Mouse (Mus musculus) neutrophil, adult 59 days (primary cell): ENCODE measurements around the gene Eid2. TPM values are rescaled to one million over a fixed set of nuclear protein-coding genes. Genes with fewer than 3 reads are reported as not detected.

ENCODE experiments used
- total RNA-seq, 2 experiments: library from RNA; stranded (reverse); gene quantifications; 1 replicate in 1 of 2; 2 replicates in 1 of 2; pipeline ENCODE4 v1.2.4; 2023

The Eid2 gene
- 1 to 10 TPM; 1.4 to 1.8 TPM for total RNA-seq

GRCm38 (mm10) chr7:28267129-28268041 lies at the start of gene Eid2:
TSS of gene Eid2 (plus strand) at chr7:28267881.

GRCm38 (mm10) chr7:28277615-28278278 lies 10.1 kb downstream of the Eid2 start, which contains the start of gene Eid2b:
TSS of gene Eid2b (plus strand) at chr7:28277739.

GRCm38 (mm10) chr7:28290638-28291590 lies 23.2 kb downstream of the Eid2 start, which contains the start of gene Selenov:
TSS of gene Selenov (minus strand) at chr7:28291186.

GRCm38 (mm10) chr7:28301616-28302433 lies 34.1 kb downstream of the Eid2 start, which contains the start of gene Dll3:
TSS of gene Dll3 (minus strand) at chr7:28302238.

GRCm38 (mm10) chr7:28311926-28312543 lies 44.4 kb downstream of the Eid2 start, which contains the start of gene Timm50:
TSS of gene Timm50 (minus strand) at chr7:28312072.

Other genes with a start within 250 kb of the Eid2 start
- gene Psmc4, start 217.8 kb upstream of the Eid2 start, total RNA-seq, result 10 to 100 TPM; 64.9 to 84.1 TPM
- gene Fcgbp, start 196.6 kb upstream of the Eid2 start, total RNA-seq, result not detected
- gene 9530053A07Rik, start 138.4 kb upstream of the Eid2 start, total RNA-seq, result not detected
- gene Fbl, start 98.2 kb upstream of the Eid2 start, total RNA-seq, result 10 to 100 TPM; 62.5 to 81.4 TPM
- 10 to 100 TPM; 13.9 to 15.7 TPM for gene Dyrk1b, start 88.4 kb upstream of the Eid2 start, total RNA-seq
- gene Eid2b, start 9.9 kb downstream of the Eid2 start, total RNA-seq, result 1 to 10 TPM; 4.3 to 5.0 TPM
- not detected for gene Selenov, start 23.3 kb downstream of the Eid2 start, total RNA-seq
- not detected for gene Dll3, start 34.4 kb downstream of the Eid2 start, total RNA-seq
- gene Timm50, start 44.2 kb downstream of the Eid2 start, total RNA-seq, result 10 to 100 TPM; 27.4 to 29.6 TPM
- gene Supt5, start 70.9 kb downstream of the Eid2 start, total RNA-seq, result 10 to 100 TPM; 70.9 to 78.0 TPM
- 1,000 to 10,000 TPM; 1,016 to 1,191 TPM for gene Rps16, start 82.8 kb downstream of the Eid2 start, total RNA-seq
- gene Plekhg2, start 104.7 kb downstream of the Eid2 start, total RNA-seq, result 10 to 100 TPM; 22.3 to 30.8 TPM
- gene Zfp36, start 112.4 kb downstream of the Eid2 start, total RNA-seq, result 1,000 to 10,000 TPM; 1,188 to 1,652 TPM
- gene Med29, start 124.8 kb downstream of the Eid2 start, total RNA-seq, result 10 to 100 TPM in 1 of 2 experiments, 1 to 10 TPM in 1; 7.2 to 10.1 TPM
- 10 to 100 TPM; 62.9 to 73.5 TPM for gene Paf1, start 125.1 kb downstream of the Eid2 start, total RNA-seq
- gene Gmfg, start 169.6 kb downstream of the Eid2 start, total RNA-seq, result 100 to 1,000 TPM; 538 to 594 TPM
- gene Lrfn1, start 184.1 kb downstream of the Eid2 start, total RNA-seq, result 1 to 10 TPM; 3.2 to 4.2 TPM
- not detected for gene Ifnl2, start 242.6 kb downstream of the Eid2 start, total RNA-seq